Mouse (Mus musculus): ENCODE results near the gene Trappc3l. TPM values are rescaled to one million over a fixed set of nuclear protein-coding genes. Genes with fewer than 3 reads are reported as not detected.

Trappc3l gene
- total and polyA plus RNA-seq, 2 experiments from 2014 or later: not detected

DNA sequence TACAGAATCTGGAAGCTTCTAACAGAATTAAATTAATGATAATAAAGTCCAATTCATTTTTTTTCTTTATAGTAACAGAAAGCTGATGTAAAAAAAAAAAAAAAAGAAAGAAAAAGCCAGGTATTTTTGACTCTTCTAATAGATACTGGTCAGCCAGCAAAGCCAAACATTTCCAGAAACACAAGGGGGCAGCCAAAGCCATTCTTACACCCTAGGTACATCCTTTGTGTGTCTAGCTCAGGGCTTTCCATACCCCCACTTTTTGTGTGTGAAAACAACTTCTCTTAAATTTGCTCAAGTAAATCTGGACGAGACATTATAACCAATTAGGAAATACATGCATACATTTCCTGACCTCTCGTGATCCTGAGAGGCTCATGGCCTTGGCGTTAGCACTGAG lies 114.4 kb downstream of the Trappc3l start:
- H3K27me3 ChIP-seq (ENCODE audit: control insufficient read depth, insufficient read depth, low read length): no peaks in the 10 kb centered on the region
- no peak for TF ChIP-seq EP300 (IDR thresholded peaks at IDR 0.05; ENCODE audit: low read depth)
- TF ChIP-seq CTCF (IDR thresholded peaks at IDR 0.05; ENCODE audit: low read depth): peak; percentile 51
- H3K27ac ChIP-seq (ENCODE audit: low read depth): no peak overlapping the region
- no peak for ATAC-seq (ENCODE audit: insufficient read depth, low read depth)
- H3K9me3 ChIP-seq (replicated peaks; ENCODE audit: control insufficient read depth, low read length): no peaks in the 10 kb centered on the region
- no peak overlapping the region for H3K4me3 ChIP-seq (ENCODE audit: low read depth, low read length)
- H3K9ac ChIP-seq (replicated peaks; ENCODE audit: low read depth, low read length): no peak overlapping the region
- no peak overlapping the region for H3K4me2 ChIP-seq (ENCODE audit: low read depth, low read length)
- DNase-seq (ENCODE audit: low spot score): peak; percentile 11
- no peaks in the 10 kb centered on the region for H3K4me1 ChIP-seq (ENCODE audit: control insufficient read depth, insufficient read depth)
- H3K36me3 ChIP-seq (replicated peaks; ENCODE audit: control insufficient read depth, insufficient read depth, low read length): peaks cover 13% of the 10 kb centered on the region; the same call in 1 of the 2 replicates
- 73% methylated on average over 3 of the region's 3 CpGs for WGBS

DNA sequence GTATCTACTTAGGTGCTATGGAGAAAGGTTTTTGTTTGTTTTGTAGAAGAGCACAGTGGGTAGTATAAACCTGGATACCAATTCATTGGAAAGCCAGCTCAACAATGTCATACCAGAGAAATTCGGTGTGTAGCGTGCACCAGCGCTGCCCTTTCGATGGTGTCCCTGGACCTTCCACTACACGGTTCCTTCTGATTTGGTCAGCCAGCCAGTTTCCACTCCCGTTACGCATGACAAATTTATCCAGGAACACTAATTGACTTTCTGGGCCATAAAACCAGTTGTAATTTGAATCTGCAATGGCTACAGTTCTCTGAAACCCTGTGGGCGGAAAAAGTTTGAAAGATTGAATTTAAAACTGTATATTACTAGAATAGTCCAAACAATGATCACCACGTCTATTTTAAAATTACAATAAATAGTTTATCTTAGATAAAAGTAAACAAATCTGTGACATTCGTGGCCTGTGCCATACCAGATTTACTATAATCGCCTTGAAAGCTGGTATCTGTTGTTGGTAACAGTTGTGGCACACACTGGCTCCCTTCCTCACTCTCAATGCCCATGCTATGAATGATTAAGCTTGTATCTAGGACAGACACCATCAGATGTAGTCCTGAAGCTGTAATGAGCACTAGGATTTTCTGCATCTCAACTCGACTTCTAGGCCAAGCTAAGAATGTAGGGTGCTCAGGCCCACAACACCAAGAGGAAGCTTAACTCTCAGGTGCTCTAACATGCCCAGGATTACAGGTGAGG lies 118.6 kb downstream of the Trappc3l start:
- Histone ChIP-seq H3K9me3 (replicated peaks; ENCODE audit: control insufficient read depth, low read length) (no peaks in the 10 kb centered on the region), H3K4me2 (ENCODE audit: low read depth, low read length) (no peak overlapping the region), H3K27me3 (ENCODE audit: control insufficient read depth, insufficient read depth, low read length) (no peaks in the 10 kb centered on the region), H3K4me3 (ENCODE audit: low read depth, low read length) (no peak overlapping the region), H3K36me3 (replicated peaks; ENCODE audit: control insufficient read depth, insufficient read depth, low read length) (peaks cover 16% of the 10 kb centered on the region), H3K4me1 (ENCODE audit: control insufficient read depth, insufficient read depth) (no peaks in the 10 kb centered on the region), H3K27ac (ENCODE audit: low read depth) (no peak overlapping the region), H3K9ac (replicated peaks; ENCODE audit: low read depth, low read length) (no peak overlapping the region)
- DNase-seq (ENCODE audit: low spot score): no peak
- WGBS: 88% methylated on average over 12 of the region's 12 CpGs
- TF ChIP-seq CTCF (IDR thresholded peaks at IDR 0.05; ENCODE audit: low read depth): no peak
- TF ChIP-seq EP300 (IDR thresholded peaks at IDR 0.05; ENCODE audit: low read depth): no peak
- no peak for ATAC-seq (ENCODE audit: insufficient read depth, low read depth)

Other genes with a start within 250 kb of the Trappc3l start
- gene Sult3a1, start 179.9 kb upstream of the Trappc3l start, total RNA-seq (2014; rRNA removed; ENCODE audit: low replicate concordance): not detected in 2 replicates
- not detected in 2 replicates for gene Sult3a1, start 179.9 kb upstream of the Trappc3l start, polyA plus RNA-seq (2015; fragmentation: Nextera tagmentation; extraction: Ambion mirVana)
- gene Rsph4a, start 132.5 kb upstream of the Trappc3l start, total RNA-seq (2014; rRNA removed; ENCODE audit: low replicate concordance): 0.04 TPM in 1 of 2 replicates, not detected in the other
- 0.12 TPM in 1 of 2 replicates, not detected in the other for gene Rsph4a, start 132.5 kb upstream of the Trappc3l start, polyA plus RNA-seq (2015; fragmentation: Nextera tagmentation; extraction: Ambion mirVana)
- 10.4 and 17.8 TPM in 2 replicates for gene Zup1, start 86.3 kb upstream of the Trappc3l start, total RNA-seq (2014; rRNA removed; ENCODE audit: low replicate concordance)
- gene Zup1, start 86.3 kb upstream of the Trappc3l start, polyA plus RNA-seq (2015; fragmentation: Nextera tagmentation; extraction: Ambion mirVana): 8.2 and 9.2 TPM in 2 replicates
- 87.7 and 152 TPM in 2 replicates for gene Rwdd1, start 18.0 kb upstream of the Trappc3l start, total RNA-seq (2014; rRNA removed; ENCODE audit: low replicate concordance)
- gene Rwdd1, start 18.0 kb upstream of the Trappc3l start, polyA plus RNA-seq (2015; fragmentation: Nextera tagmentation; extraction: Ambion mirVana): 132 and 142 TPM in 2 replicates
- gene Calhm4, start 6.7 kb downstream of the Trappc3l start, total RNA-seq (2014; rRNA removed; ENCODE audit: low replicate concordance): not detected in 2 replicates
- not detected in 2 replicates for gene Calhm4, start 6.7 kb downstream of the Trappc3l start, polyA plus RNA-seq (2015; fragmentation: Nextera tagmentation; extraction: Ambion mirVana)
- 1.7 and 2.4 TPM in 2 replicates for gene Calhm5, start 58.9 kb downstream of the Trappc3l start, total RNA-seq (2014; rRNA removed; ENCODE audit: low replicate concordance)
- gene Calhm5, start 58.9 kb downstream of the Trappc3l start, polyA plus RNA-seq (2015; fragmentation: Nextera tagmentation; extraction: Ambion mirVana): 1.1 and 1.2 TPM in 2 replicates
- 0.70 TPM in 1 of 2 replicates, not detected in the other for gene Calhm6, start 90.4 kb downstream of the Trappc3l start, total RNA-seq (2014; rRNA removed; ENCODE audit: low replicate concordance)
- gene Calhm6, start 90.4 kb downstream of the Trappc3l start, polyA plus RNA-seq (2015; fragmentation: Nextera tagmentation; extraction: Ambion mirVana): 0.41 and 0.49 TPM in 2 replicates
- 19.5 and 36.9 TPM in 2 replicates for gene Dse, start 170.1 kb downstream of the Trappc3l start, total RNA-seq (2014; rRNA removed; ENCODE audit: low replicate concordance)
- 5.8 and 6.1 TPM in 2 replicates for gene Dse, start 170.1 kb downstream of the Trappc3l start, polyA plus RNA-seq (2015; fragmentation: Nextera tagmentation; extraction: Ambion mirVana)
- gene Tspyl1, start 244.6 kb downstream of the Trappc3l start, total RNA-seq (2014; rRNA removed; ENCODE audit: low replicate concordance): 56.3 and 62.1 TPM in 2 replicates
- gene Tspyl1, start 244.6 kb downstream of the Trappc3l start, polyA plus RNA-seq (2015; fragmentation: Nextera tagmentation; extraction: Ambion mirVana): 61.2 and 69.1 TPM in 2 replicates

Data from heart, postnatal 0 days (tissue).